Mouse (Mus musculus) limb, embryonic 11.5 days (tissue): Measurements from ENCODE around the gene Cfap99. TPM values are rescaled to one million over a fixed set of nuclear protein-coding genes. Genes with fewer than 3 reads are reported as not detected.

Source experiments
- ATAC-seq: fragments of 200-750 bp; cut with Nextera tagmentation; 2 replicates; pipeline ENCODE4 v1.8.0; 2017; ENCODE audit warnings: low read depth; ENCODE audit not compliant: insufficient number of reproducible peaks, low FRiP score, low TSS enrichment
- DNase-seq: peaks from one replicate; pipeline ENCODE4 v3.0.0-alpha.2; 2015; ENCODE audit warnings: low spot score
- H3K27ac ChIP-seq: fragments of 300-500 bp; sonication (generic); replicated peaks from 2 replicates; pipeline ENCODE4 v1.5.1; 2014; ENCODE audit warnings: low read depth, mild to moderate bottlenecking, low read length
- H3K27me3 ChIP-seq: fragments of 300-500 bp; sonication (generic); 2 replicates; pipeline ENCODE4 v1.6.1; 2014; ENCODE audit warnings: mild to moderate bottlenecking, low read length, mixed read lengths; ENCODE audit not compliant: control insufficient read depth, insufficient read depth
- H3K36me3 ChIP-seq: fragments of 300-500 bp; sonication (generic); 2 replicates; pipeline ENCODE4 v1.6.1; 2014; ENCODE audit warnings: mild to moderate bottlenecking, low read length, moderate library complexity, mixed read lengths; ENCODE audit not compliant: control insufficient read depth, insufficient read depth
- H3K4me1 ChIP-seq: fragments of 300-500 bp; sonication (generic); 2 replicates; pipeline ENCODE4 v1.6.1; 2014; ENCODE audit warnings: low read length, mixed read lengths; ENCODE audit not compliant: control insufficient read depth, insufficient read depth
- H3K4me2 ChIP-seq: fragments of 300-500 bp; sonication (generic); 2 replicates; pipeline ENCODE4 v1.6.1; 2014; ENCODE audit warnings: low read depth, mild to moderate bottlenecking, moderate library complexity; ENCODE audit not compliant: severe bottlenecking
- H3K4me3 ChIP-seq: fragments of 300-500 bp; sonication (generic); 2 replicates; pipeline ENCODE4 v1.5.1; 2014; ENCODE audit warnings: low read depth, low read length
- H3K9ac ChIP-seq: fragments of 300-500 bp; sonication (generic); 2 replicates; pipeline ENCODE4 v1.6.1; 2014; ENCODE audit warnings: mild to moderate bottlenecking, low read length
- H3K9me3 ChIP-seq: fragments of 300-500 bp; sonication (generic); 2 replicates; pipeline ENCODE4 v1.6.1; 2016; ENCODE audit warnings: low read length; ENCODE audit not compliant: control insufficient read depth
- WGBS: fragments of 180-500 bp; shearing (Covaris S2); extraction: QIAGEN DNeasy Blood & Tissue Kit; methylation state at CpG from one replicate; pipeline ENCODE4 v1.1.7; 2014; 5-methylcytosine and 5-hydroxymethylcytosine counted together
- polyA plus RNA-seq: library from polyadenylated mRNA; unstranded; fragments of >200 nt; fragmentation: Nextera tagmentation; extraction: Ambion mirVana; gene quantifications from 2 replicates; pipeline ENCODE4 v1.2.1, GENCODE M21; 2014

Gene Cfap99
- polyA plus RNA-seq, 1 experiment from 2014 or later: not detected

DNA sequence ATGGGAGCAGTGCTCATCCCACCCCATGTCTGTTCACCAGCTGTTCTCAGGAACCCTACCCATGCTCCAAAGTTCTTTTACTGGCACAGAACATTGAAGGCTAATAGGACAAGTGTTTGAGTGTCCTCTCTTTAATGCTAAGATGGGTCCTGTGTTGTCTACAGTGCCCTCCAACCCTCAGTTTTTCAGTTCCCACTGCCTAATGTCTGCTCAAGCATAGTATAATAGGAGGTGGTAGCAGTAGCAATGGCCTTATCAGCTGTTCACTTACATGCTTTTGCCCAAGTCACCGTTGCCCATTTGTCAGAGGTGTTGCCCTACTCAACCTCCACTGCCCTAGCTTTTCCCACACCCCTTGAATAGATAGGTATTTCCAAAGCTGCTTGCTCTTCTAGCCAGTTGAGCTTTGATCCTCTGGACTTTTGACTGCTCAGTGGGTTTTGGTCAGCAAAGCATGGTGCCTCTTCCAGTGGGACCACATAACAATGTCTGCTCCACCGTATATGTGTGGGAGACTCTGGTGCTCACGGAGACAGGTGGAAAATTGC, 63.8 kb downstream of the Cfap99 start:
- H3K9ac ChIP-seq: no peak overlapping the region
- H3K36me3 ChIP-seq: peaks cover 38% of the 10 kb centered on the region
- ATAC-seq (no peak), DNase-seq (no peak)
- H3K4me3 ChIP-seq: no peak overlapping the region
- H3K4me1 ChIP-seq: no peaks in the 10 kb centered on the region
- no peak overlapping the region for H3K27ac ChIP-seq
- no peaks in the 10 kb centered on the region for H3K27me3 ChIP-seq
- no peak overlapping the region for H3K4me2 ChIP-seq
- H3K9me3 ChIP-seq: no peaks in the 10 kb centered on the region
- WGBS: 95% methylated on average over 3 of the region's 3 CpGs

DNA sequence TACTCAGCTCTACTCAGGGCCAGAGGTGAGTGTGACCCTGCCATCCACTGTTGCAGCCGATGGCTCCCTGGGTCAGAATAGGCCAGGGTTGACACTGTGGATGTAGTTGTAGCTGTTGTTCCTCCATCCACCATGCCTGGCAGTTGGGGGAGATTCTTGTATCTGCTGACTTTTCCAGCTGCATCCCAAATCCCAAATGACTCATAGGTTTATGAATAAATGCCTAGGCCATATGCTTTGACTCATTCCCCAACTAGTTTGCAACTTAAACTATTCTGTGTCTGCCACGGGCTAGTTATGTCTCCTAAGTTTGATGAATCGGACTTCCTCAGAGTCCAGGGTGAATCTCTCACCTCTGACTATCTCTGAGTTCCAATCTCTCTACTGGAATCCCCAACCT, 71.9 kb downstream of the Cfap99 start:
- ATAC-seq (no peak), DNase-seq (no peak)
- peaks cover 2% of the 10 kb centered on the region; the same call in 1 of the 2 replicates for H3K36me3 ChIP-seq
- no peaks in the 10 kb centered on the region for H3K27me3 ChIP-seq
- no peaks in the 10 kb centered on the region for H3K4me1 ChIP-seq
- H3K9ac ChIP-seq: no peak overlapping the region
- WGBS: 93% methylated on average over 3 of the region's 3 CpGs
- no peak overlapping the region for H3K4me2 ChIP-seq
- H3K4me3 ChIP-seq: no peak overlapping the region
- H3K9me3 ChIP-seq: no peaks in the 10 kb centered on the region
- no peak overlapping the region for H3K27ac ChIP-seq

DNA sequence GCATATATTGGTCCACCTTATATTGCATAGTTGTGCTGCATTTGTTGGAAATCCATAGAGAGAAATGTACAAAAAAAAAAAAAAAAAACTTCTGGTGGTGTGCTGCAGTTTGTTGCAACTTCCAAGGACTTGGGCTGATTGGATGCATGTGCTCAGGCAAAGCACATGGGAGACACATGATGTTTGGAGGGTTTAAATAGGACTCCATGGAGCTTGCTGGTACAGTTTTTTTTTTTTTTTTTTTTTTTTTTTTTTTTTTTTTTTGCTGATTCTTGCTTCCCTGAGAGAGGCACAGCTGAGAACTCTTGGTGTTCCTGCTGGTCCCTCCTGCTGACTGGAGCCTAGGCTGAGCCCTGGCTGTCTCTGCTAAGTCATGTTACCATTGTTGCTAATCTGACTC, 74.7 kb downstream of the Cfap99 start:
- no peak overlapping the region for H3K4me3 ChIP-seq
- H3K9ac ChIP-seq: no peak overlapping the region
- no peak overlapping the region for H3K27ac ChIP-seq
- H3K4me2 ChIP-seq: no peak overlapping the region
- H3K4me1 ChIP-seq: no peaks in the 10 kb centered on the region
- ATAC-seq (no peak), DNase-seq (no peak)
- H3K9me3 ChIP-seq: no peaks in the 10 kb centered on the region
- H3K36me3 ChIP-seq: peaks cover 2% of the 10 kb centered on the region; the same call in 1 of the 2 replicates
- H3K27me3 ChIP-seq: no peaks in the 10 kb centered on the region

DNA sequence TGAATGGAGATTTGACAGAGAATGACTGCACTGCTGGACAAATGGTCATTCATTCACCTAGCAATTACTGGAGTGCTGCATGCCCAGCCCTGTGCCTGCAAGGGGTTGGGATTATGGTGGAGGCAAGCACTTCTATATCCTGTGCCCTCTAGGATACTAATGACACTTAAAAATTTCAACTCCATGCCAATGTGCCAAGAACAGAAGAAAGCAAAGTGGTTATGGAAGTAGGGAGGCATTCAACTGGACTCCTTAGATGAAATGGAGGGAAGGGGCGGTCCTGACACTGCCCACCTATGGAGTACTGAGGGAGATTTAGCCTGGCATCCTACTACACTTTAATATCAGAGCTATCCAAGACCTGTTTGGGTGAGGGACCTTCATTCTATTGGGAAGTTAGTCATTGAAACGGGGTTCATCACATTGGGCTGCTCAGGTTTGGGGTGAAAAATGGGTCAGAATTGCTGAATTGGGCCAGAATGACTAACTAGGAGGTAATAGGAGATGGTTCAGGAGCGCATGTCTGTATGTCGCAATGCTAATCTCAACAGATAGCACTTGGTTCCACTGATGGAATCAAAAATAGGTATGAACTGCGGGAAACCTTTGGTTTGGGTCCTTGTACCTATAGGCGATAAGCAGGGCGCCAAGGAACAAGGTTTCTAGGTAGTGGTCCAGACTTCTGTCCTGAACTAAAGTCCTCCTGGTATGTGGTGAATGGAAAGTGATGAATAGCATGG, 80.3 kb downstream of the Cfap99 start:
- H3K4me1 ChIP-seq: 0 out of 2 replicates have a peak, but pooled peaks cover 7% of the 10 kb centered on the region
- 70% methylated on average over 7 of the region's 7 CpGs for WGBS
- H3K27me3 ChIP-seq: no peaks in the 10 kb centered on the region
- H3K9me3 ChIP-seq: no peaks in the 10 kb centered on the region
- H3K4me3 ChIP-seq: peak overlapping the region; percentile 79
- H3K27ac ChIP-seq: no peak overlapping the region; the same call in 1 of the 2 replicates
- no peaks in the 10 kb centered on the region for H3K36me3 ChIP-seq
- DNase-seq: no peak
- ATAC-seq: no peak
- peak overlapping the region; percentile 68 for H3K9ac ChIP-seq
- peak overlapping the region; percentile 67 for H3K4me2 ChIP-seq

DNA sequence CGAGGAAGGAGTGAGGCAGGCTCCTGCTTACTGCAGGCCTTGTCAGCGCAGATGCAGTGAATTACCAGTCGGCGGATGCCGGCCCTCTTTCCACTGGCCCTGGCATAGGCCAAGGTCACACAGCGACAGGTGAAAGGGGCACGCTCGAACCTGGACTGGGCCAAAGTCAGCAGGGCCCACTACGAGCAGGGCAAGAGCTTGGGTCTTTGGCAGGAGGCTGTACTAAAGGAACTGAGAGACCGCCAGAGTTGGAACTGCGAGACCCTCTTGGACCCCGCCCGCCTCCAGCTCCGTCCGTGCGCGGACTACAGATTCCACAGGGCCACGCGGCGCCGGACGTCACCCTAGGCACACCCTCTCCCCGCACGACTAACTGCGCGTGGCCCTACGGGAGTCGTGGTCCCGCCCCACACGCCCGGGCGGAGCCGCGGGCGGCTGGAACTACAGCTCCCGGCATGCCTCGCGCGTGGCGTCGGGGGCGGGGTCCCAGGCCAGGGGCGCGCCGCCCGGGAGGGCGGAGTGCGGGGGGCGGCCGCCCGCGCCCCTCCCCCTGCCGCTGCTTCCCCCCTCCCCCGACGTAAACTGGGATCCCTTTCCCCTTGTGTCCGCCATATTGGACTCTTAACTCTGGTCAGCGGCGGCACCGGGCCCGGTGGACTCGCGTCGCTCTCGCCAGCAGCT, 81.1 kb downstream of the Cfap99 start, which contains the start of gene Fam193a:
Gene Fam193a, plus strand, starts transcription at position 593 of the 681 bp plus-strand sequence.
- under 1% methylated on average over 52 of the region's 64 CpGs for WGBS
- peak within 1 kb of the TSS; percentile 67 for H3K4me2 ChIP-seq
- peak within 1 kb of the TSS; percentile 84 for H3K27ac ChIP-seq
- no peaks in the 10 kb centered on the region for H3K36me3 ChIP-seq
- H3K9me3 ChIP-seq: no peaks in the 10 kb centered on the region
- no peaks in the 10 kb centered on the region for H3K27me3 ChIP-seq
- H3K9ac ChIP-seq: peak within 1 kb of the TSS; percentile 96
- peak within 1 kb of the TSS; percentile 79 for H3K4me3 ChIP-seq
- 0 out of 2 replicates have a peak, but pooled peaks cover 7% of the 10 kb centered on the region for H3K4me1 ChIP-seq
- DNase-seq (peak; percentile 97), ATAC-seq (peak; percentile 99)

DNA sequence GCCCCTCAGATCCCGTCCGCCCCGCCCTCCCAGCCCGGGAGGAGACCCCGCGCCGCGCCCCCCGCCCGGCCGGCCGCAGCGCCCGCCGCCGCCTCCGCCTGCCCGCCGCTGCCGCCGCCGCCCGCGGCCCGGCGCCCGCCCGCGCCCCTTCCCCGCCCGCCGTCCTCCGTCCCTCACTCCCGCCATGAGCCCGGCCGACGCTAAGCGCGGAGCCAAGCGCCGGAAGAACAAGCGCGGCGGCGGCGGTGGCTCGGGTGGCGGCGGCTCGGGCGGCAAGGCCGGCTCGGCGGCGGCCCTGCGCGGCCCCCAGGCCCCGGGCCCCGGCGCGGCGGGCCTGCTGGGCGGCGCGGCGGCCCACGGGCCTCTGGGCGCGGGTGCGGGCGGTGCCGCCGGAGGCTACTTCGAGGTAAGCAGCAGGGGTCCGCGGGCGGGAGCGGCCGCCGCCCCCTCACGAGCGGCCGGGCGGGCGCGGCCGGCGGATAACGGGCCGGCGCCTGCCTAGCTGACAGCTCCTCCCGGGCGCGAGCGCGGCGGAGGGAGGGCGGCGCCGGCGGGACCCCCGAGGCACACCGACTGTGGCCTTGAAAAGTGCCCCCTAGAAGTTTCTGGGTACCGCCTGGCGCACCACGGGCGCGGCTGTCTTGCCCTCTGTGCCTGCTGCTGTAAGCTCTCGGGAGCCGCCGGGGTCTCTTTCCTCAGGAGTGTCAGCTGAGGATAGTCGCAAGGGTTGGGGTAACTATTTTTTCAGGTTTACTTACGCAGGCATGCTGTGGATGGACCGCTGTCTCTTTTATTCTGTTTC, 81.8 kb downstream of the Cfap99 start:
- Histone ChIP-seq H3K4me1 (0 out of 2 replicates have a peak, but pooled peaks cover 7% of the 10 kb centered on the region), H3K4me2 (peak overlapping the region; percentile 54), H3K9ac (peak overlapping the region; percentile 96), H3K27me3 (no peaks in the 10 kb centered on the region), H3K4me3 (peak overlapping the region; percentile 79), H3K36me3 (no peaks in the 10 kb centered on the region), H3K9me3 (no peaks in the 10 kb centered on the region), H3K27ac (peak overlapping the region; percentile 84)
- peak; percentile 54 for DNase-seq
- 3% methylated on average over 43 of the region's 114 CpGs for WGBS
- ATAC-seq: no peak

DNA sequence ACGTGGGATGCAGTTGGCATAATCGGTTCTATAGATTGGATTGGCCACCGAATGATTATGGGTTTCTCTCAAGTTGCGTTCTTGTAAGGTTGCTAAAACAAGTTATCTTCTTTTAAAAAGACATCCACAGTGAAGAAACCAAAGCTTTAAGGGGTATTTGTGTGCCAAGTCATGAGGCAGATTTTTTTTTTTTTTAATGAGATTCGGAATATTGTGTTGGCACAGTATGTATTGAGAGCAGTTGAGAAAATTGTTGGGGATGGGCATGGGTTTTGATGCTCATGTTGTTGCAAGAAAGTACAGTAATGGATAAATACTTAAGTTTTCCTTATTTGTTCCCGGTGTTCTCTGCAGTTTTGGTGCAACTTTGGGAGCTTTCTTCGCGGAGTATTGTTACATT, 82.4 kb downstream of the Cfap99 start:
- Histone ChIP-seq H3K9ac (peak overlapping the region; percentile 96), H3K9me3 (no peaks in the 10 kb centered on the region), H3K36me3 (no peaks in the 10 kb centered on the region), H3K27me3 (no peaks in the 10 kb centered on the region), H3K4me3 (peak overlapping the region; percentile 79), H3K27ac (no peak overlapping the region), H3K4me2 (peak overlapping the region; percentile 54), H3K4me1 (0 out of 2 replicates have a peak, but pooled peaks cover 7% of the 10 kb centered on the region)
- ATAC-seq (no peak), DNase-seq (no peak)
- WGBS: 39% methylated on average over 8 of the region's 8 CpGs

DNA sequence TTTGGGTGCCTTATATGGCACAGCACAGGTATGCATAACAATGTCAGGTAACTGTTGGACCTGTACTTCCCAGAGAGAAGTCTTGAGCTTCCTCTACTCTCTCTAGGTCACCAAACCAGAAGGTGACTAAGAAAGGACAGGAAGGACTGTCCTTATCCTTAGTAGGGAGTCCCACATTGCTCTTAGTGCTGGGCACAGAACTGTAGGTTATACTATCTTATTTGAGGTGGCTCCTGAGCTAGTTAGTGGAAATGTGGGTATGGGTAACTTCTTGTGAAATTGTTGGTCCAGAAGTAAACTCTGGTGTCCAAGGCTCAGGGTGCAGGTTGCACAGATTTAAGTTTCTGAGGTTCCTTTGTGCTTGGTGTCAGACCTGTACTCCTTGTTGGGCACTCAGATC, 83.7 kb downstream of the Cfap99 start:
- Histone ChIP-seq H3K4me3 (no peak overlapping the region), H3K4me1 (0 out of 2 replicates have a peak, but pooled peaks cover 7% of the 10 kb centered on the region), H3K27me3 (no peaks in the 10 kb centered on the region), H3K36me3 (no peaks in the 10 kb centered on the region), H3K9ac (no peak overlapping the region), H3K27ac (no peak overlapping the region), H3K9me3 (no peaks in the 10 kb centered on the region), H3K4me2 (no peak overlapping the region)
- DNase-seq: no peak
- no peak for ATAC-seq
